20 mouse cellular contexts compared by ENCODE assay signal in the genomic region with DNA sequence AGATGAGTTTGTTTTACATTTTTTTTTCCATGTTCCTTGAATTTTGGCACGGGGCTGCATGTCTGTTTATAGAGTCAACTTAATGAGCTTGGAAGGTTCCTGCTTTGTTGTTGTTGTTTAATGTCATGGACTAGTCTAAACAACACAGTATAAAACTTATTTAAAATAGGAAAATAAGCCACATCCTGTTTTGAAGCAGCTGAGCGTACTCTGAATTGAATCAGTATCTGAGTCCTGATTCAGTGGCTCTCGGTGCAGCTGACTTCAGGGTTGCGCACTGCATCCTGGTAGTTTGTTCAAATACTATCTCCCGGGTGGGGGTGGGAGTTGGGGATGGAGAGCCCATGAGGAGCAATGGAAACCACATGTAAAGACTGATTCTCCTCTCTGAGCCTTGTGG.
"Had no signal": no experiment of that assay in that cellular context is flagged by ENCODE, and none has a peak within 500 bp of the region (broad histone marks: within the 10 kb centered on the region; RNA-seq: fewer than 3 reads in every experiment).

No protein-coding gene starts in this region.

- DNase-seq: kidney, adult 2 months; left cerebral cortex, postnatal 4 days; lung, postnatal 10 days; retina, postnatal 1 day; right cerebral cortex, postnatal 25 days; spleen, adult 18-20 months; thymus, postnatal 25 days had no signal

- H3K4me3 ChIP-seq: hindbrain, embryonic 15.5 days; limb, embryonic 12.5 days; limb, embryonic 15.5 days; liver, embryonic 12.5 days; liver, embryonic 15.5 days; megakaryocyte, embryonic 14.5 days; midbrain, embryonic 10.5 days; midbrain, embryonic 13.5 days; myocyte; neural tube, embryonic 13.5 days; stomach, embryonic 15.5 days had no signal

- H3K36me3 ChIP-seq: hindbrain, embryonic 15.5 days; limb, embryonic 12.5 days; limb, embryonic 15.5 days; liver, embryonic 12.5 days; liver, embryonic 15.5 days; midbrain, embryonic 10.5 days; midbrain, embryonic 13.5 days; neural tube, embryonic 13.5 days; stomach, embryonic 15.5 days had no signal

- ATAC-seq: intestine, postnatal 0 days; liver, embryonic 12.5 days; midbrain, embryonic 13.5 days; midbrain, embryonic 16.5 days had no signal

- H3K9ac ChIP-seq: hindbrain, embryonic 15.5 days; limb, embryonic 12.5 days; limb, embryonic 15.5 days; liver, embryonic 12.5 days; liver, embryonic 15.5 days; midbrain, embryonic 13.5 days; neural tube, embryonic 13.5 days; stomach, embryonic 15.5 days had no signal

- H3K27ac ChIP-seq: hindbrain, embryonic 15.5 days; limb, embryonic 12.5 days; limb, embryonic 15.5 days; liver, embryonic 12.5 days; liver, embryonic 15.5 days; midbrain, embryonic 10.5 days; midbrain, embryonic 13.5 days; neural tube, embryonic 13.5 days; stomach, embryonic 15.5 days had no signal

- H3K9me3 ChIP-seq: hindbrain, embryonic 15.5 days; limb, embryonic 12.5 days; limb, embryonic 15.5 days; liver, embryonic 12.5 days; liver, embryonic 15.5 days; midbrain, embryonic 10.5 days; midbrain, embryonic 13.5 days; neural tube, embryonic 13.5 days; stomach, embryonic 15.5 days had no signal

- H3K4me2 ChIP-seq: hindbrain, embryonic 15.5 days; limb, embryonic 12.5 days; limb, embryonic 15.5 days; liver, embryonic 12.5 days; liver, embryonic 15.5 days; midbrain, embryonic 13.5 days; neural tube, embryonic 13.5 days; stomach, embryonic 15.5 days had no signal

- H3K27me3 ChIP-seq: hindbrain, embryonic 15.5 days; limb, embryonic 12.5 days; limb, embryonic 15.5 days; liver, embryonic 12.5 days; liver, embryonic 15.5 days; megakaryocyte, embryonic 14.5 days; midbrain, embryonic 13.5 days; neural tube, embryonic 13.5 days; stomach, embryonic 15.5 days had no signal

- H3K4me1 ChIP-seq: hindbrain, embryonic 15.5 days; liver, embryonic 12.5 days; liver, embryonic 15.5 days; megakaryocyte, embryonic 14.5 days; midbrain, embryonic 10.5 days; midbrain, embryonic 13.5 days; neural tube, embryonic 13.5 days; stomach, embryonic 15.5 days had no signal
